Mouse (Mus musculus) myocyte (in vitro differentiated cells): ENCODE results near the gene Lekr1. TPM values are rescaled to one million over a fixed set of nuclear protein-coding genes. Genes with fewer than 3 reads are reported as not detected.

ENCODE experiments used
- H3K27me3 ChIP-seq: one replicate; pipeline ENCODE4 v1.6.1; 2011; ENCODE audit not compliant: control insufficient read depth, insufficient read depth, insufficient read length
- H3K36me3 ChIP-seq: one replicate; pipeline ENCODE4 v1.6.1; 2011; ENCODE audit not compliant: control insufficient read depth, insufficient read depth
- H3K4me2 ChIP-seq: one replicate; pipeline ENCODE4 v1.6.1; 2011; ENCODE audit warnings: low read depth, control low read depth
- H3K4me3 ChIP-seq: one replicate; pipeline ENCODE4 v1.5.1; 2011; ENCODE audit warnings: mild to moderate bottlenecking, control low read depth, moderate library complexity
- H3K79me2 ChIP-seq: one replicate; pipeline ENCODE4 v1.6.1; 2011; ENCODE audit not compliant: control insufficient read depth, insufficient read depth
- H3ac ChIP-seq: one replicate; pipeline ENCODE4 v1.6.1; 2011; ENCODE audit not compliant: control insufficient read depth, insufficient read length
- CEBPB ChIP-seq: IDR thresholded peaks from 2 replicates; pipeline ENCODE4 v1.6.1; 2011; ENCODE audit warnings: mild to moderate bottlenecking, moderate library complexity; ENCODE audit not compliant: poor library complexity, insufficient read depth, severe bottlenecking
- E2F4 ChIP-seq: IDR thresholded peaks from one replicate; pipeline ENCODE4 v1.6.1; 2011; ENCODE audit warnings: mild to moderate bottlenecking, control low read depth, moderate library complexity; ENCODE audit not compliant: insufficient read depth
- MAX ChIP-seq: IDR thresholded peaks from one replicate; pipeline ENCODE4 v1.6.1; 2011; ENCODE audit warnings: low read depth, mild to moderate bottlenecking, control low read depth
- MYOD1 ChIP-seq, 3 experiments: IDR thresholded peaks; one replicate each; pipeline ENCODE4 v1.6.1; 2011; ENCODE audit warnings: control low read depth in 2 of 3, low read depth in 2 of 3, mild to moderate bottlenecking in 2 of 3, moderate library complexity in 1 of 3; ENCODE audit not compliant: insufficient read length in 2 of 3, control insufficient read depth in 1 of 3
- MYOG ChIP-seq, 3 experiments: IDR thresholded peaks; one replicate each; pipeline ENCODE4 v1.6.1; 2011; ENCODE audit warnings: control low read depth in 2 of 3, low read depth in 2 of 3, mild to moderate bottlenecking in 2 of 3; ENCODE audit not compliant: insufficient read length in 2 of 3, control insufficient read depth in 1 of 3, insufficient read depth in 1 of 3
- POLR2A ChIP-seq: IDR thresholded peaks from one replicate; pipeline ENCODE4 v1.6.1; 2011; ENCODE audit warnings: low read depth, mild to moderate bottlenecking, control low read depth, moderate library complexity; ENCODE audit not compliant: insufficient read length
- POLR2AphosphoS2 ChIP-seq: IDR thresholded peaks from one replicate; pipeline ENCODE4 v1.6.1; 2011; ENCODE audit warnings: low read depth, control low read depth; ENCODE audit not compliant: insufficient read length
- REST ChIP-seq: IDR thresholded peaks from one replicate; pipeline ENCODE4 v1.6.1; 2011; ENCODE audit warnings: mild to moderate bottlenecking, control low read depth, moderate library complexity; ENCODE audit not compliant: insufficient read depth, insufficient read length
- SRF ChIP-seq: IDR thresholded peaks from one replicate; pipeline ENCODE4 v1.6.1; 2011; ENCODE audit warnings: low read depth; ENCODE audit not compliant: control insufficient read depth, insufficient read length
- TCF12 ChIP-seq: IDR thresholded peaks from one replicate; pipeline ENCODE4 v1.6.1; 2011; ENCODE audit warnings: mild to moderate bottlenecking, control low read depth; ENCODE audit not compliant: poor library complexity, insufficient read depth, severe bottlenecking
- TCF3 ChIP-seq: IDR thresholded peaks from one replicate; pipeline ENCODE4 v1.6.1; 2011; ENCODE audit warnings: low read depth, control low read depth; ENCODE audit not compliant: insufficient read length
- USF1 ChIP-seq: IDR thresholded peaks from one replicate; pipeline ENCODE4 v1.6.1; 2011; ENCODE audit warnings: low read depth, mild to moderate bottlenecking, control low read depth, moderate library complexity
- polyA plus RNA-seq: library from polyadenylated mRNA; unstranded; fragments of >200 nt; fragmentation: generic; extraction: Trizol; gene quantifications from one replicate; pipeline ENCODE4 v1.2.1, GENCODE M21; 2012; ENCODE audit warnings: missing spikeins

The Lekr1 gene
- polyA plus RNA-seq, 1 experiment, result 0.65 TPM

DNA sequence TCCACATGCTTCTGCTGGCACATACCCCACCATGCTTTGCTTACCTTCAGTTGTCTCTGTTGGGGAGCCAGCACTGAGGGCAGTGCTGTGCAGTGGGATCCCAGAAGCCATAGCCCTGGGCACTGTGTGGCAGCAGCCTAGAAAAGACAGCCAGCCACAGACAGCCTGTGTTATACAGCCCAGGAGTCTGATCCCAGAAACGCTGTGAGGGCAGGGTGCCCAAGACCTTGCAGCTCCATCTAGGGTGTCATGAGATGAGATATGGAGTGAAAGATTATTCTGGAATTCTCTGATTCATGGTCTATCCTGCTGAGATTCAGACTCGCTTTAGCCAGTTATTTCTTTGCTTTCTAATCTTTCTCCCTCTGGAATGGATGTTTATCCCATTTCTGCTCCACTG is 51.4 kb downstream of the Lekr1 start:
- H3K4me2 ChIP-seq, result no peak overlapping the region
- no peaks in the 10 kb centered on the region for H3K79me2 ChIP-seq
- H3K36me3 ChIP-seq, result no peaks in the 10 kb centered on the region
- no peak overlapping the region for H3K4me3 ChIP-seq
- no peaks in the 10 kb centered on the region for H3K27me3 ChIP-seq
- TF ChIP-seq TCF3 (no peak), POLR2A (no peak), POLR2AphosphoS2 (no peak), MYOG (IDR thresholded peaks at IDR 0.05; ENCODE audit: control insufficient read depth in 1 of 3, insufficient read depth in 1 of 3, insufficient read length in 2 of 3, low read depth in 2 of 3) (no peak), REST (no peak), USF1 (no peak), MYOD1 (IDR thresholded peaks at IDR 0.05; ENCODE audit: control insufficient read depth in 1 of 3, insufficient read length in 2 of 3, low read depth in 2 of 3) (no peak), SRF (no peak), TCF12 (no peak), CEBPB (no peak), MAX (no peak), E2F4 (no peak)
- no peak overlapping the region for H3ac ChIP-seq

DNA sequence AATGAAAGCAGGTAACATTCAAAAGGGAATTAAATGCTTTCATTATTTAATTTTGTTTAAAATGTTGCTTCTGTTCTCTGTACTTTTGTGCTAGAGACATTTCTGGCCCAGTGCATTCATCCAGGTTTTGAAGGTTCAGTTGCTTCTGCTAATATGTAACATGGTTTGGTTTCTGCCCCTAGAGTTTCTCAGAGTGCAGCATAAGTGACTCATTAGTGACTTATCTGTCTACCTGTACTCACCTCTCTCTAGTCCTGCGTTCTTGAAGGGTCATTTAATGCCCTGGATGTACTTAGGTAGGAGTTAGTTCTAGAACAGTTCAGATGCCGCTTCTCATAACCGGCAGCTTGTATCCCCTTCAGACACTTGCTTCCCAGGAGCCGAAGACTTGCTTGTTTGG is 56.9 kb downstream of the Lekr1 start:
- no peaks in the 10 kb centered on the region for H3K36me3 ChIP-seq
- no peaks in the 10 kb centered on the region for H3K27me3 ChIP-seq
- H3K4me3 ChIP-seq, result no peak overlapping the region
- H3ac ChIP-seq, result no peak overlapping the region
- TF ChIP-seq TCF3 (no peak), POLR2A (no peak), TCF12 (no peak), SRF (no peak), POLR2AphosphoS2 (no peak), MYOD1 (IDR thresholded peaks at IDR 0.05; ENCODE audit: control insufficient read depth in 1 of 3, insufficient read length in 2 of 3, low read depth in 2 of 3) (no peak), E2F4 (no peak), MYOG (IDR thresholded peaks at IDR 0.05; ENCODE audit: control insufficient read depth in 1 of 3, insufficient read depth in 1 of 3, insufficient read length in 2 of 3, low read depth in 2 of 3) (no peak), REST (no peak), USF1 (no peak), CEBPB (no peak), MAX (no peak)
- no peaks in the 10 kb centered on the region for H3K79me2 ChIP-seq
- H3K4me2 ChIP-seq, result no peak overlapping the region

DNA sequence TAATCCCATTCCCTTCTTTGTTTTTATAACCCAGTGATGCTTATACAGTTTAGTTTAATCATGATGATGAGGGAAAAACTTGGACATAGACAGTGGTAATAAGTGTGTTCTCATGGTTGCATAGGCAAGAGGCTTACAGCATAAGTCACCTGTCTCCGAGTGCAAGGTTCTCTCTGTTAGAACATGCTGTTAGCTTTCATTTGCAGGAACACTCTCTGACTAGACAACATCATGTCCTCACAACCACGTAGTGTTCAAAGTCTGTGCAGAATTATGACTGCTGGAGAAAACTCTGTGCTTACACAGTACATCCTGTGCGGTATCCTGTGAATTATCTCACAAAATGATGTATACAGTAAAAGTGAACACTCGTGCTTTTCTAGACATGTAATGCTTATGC is 57.6 kb downstream of the Lekr1 start:
- no peaks in the 10 kb centered on the region for H3K79me2 ChIP-seq

DNA sequence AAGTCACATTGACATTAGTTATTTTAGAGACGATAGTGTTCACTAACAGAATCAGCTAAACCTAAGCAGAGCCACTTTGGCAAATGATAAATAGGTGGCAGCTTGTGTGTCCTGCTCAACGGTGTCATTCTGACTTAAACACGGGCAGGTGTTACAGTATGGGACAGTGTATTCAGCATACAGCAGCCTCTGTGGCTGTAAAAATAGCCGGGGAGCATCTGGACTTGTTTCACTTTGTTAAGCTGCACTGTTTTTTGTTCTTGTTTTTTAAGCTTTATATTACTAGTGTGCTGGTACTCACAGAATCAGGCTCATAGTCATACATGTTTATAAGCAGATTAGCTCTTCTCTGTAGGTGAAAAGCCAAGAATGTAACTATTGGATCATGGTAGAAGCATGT is 71.8 kb downstream of the Lekr1 start:
- H3K79me2 ChIP-seq, result no peaks in the 10 kb centered on the region
- H3K4me2 ChIP-seq, result no peak overlapping the region
- H3ac ChIP-seq, result no peak overlapping the region
- H3K36me3 ChIP-seq, result no peaks in the 10 kb centered on the region
- TF ChIP-seq POLR2AphosphoS2, result no peak
- no peak for TF ChIP-seq TCF12
- no peak for TF ChIP-seq E2F4
- no peak for TF ChIP-seq POLR2A
- TF ChIP-seq MAX, result no peak
- no peak for TF ChIP-seq MYOD1 (IDR thresholded peaks at IDR 0.05; ENCODE audit: control insufficient read depth in 1 of 3, insufficient read length in 2 of 3, low read depth in 2 of 3)
- TF ChIP-seq REST, result no peak
- no peak for TF ChIP-seq TCF3
- no peak for TF ChIP-seq SRF
- TF ChIP-seq MYOG (IDR thresholded peaks at IDR 0.05; ENCODE audit: control insufficient read depth in 1 of 3, insufficient read depth in 1 of 3, insufficient read length in 2 of 3, low read depth in 2 of 3), result no peak
- no peak for TF ChIP-seq USF1
- TF ChIP-seq CEBPB, result no peak
- no peaks in the 10 kb centered on the region for H3K27me3 ChIP-seq
- no peak overlapping the region for H3K4me3 ChIP-seq

More for the DNA sequence above, 57.6 kb downstream of the Lekr1 start:
- no peak for TF ChIP-seq REST
- TF ChIP-seq E2F4, result no peak
- no peak for TF ChIP-seq TCF3
- no peak for TF ChIP-seq USF1
- TF ChIP-seq POLR2A, result no peak
- Histone ChIP-seq H3K4me2 (no peak overlapping the region), H3K36me3 (no peaks in the 10 kb centered on the region), H3K4me3 (no peak overlapping the region), H3K27me3 (no peaks in the 10 kb centered on the region), H3ac (no peak overlapping the region)

DNA sequence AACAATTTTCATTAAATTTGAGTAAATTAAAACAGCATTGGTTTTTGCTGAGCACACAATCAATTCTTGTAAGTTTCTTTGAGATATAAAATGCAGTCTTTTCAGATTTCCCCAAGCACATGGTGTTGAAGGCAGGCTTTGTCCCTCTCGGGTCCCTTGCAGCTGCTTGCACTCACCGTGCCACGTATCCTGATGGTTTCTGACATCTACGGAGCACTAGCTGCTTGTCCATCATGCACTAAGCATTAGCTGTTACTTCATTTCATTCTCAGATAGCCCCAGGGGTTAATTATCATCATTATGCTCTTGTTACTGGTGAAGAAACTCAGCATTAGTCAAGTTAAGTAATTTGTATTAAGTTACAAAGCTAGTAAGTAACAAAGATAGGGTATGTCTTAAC is 78.9 kb downstream of the Lekr1 start:
- TF ChIP-seq USF1 (no peak), MAX (no peak), POLR2A (no peak), MYOG (IDR thresholded peaks at IDR 0.05; ENCODE audit: control insufficient read depth in 1 of 3, insufficient read depth in 1 of 3, insufficient read length in 2 of 3, low read depth in 2 of 3) (no peak), E2F4 (no peak), TCF3 (no peak), TCF12 (no peak), REST (no peak), SRF (no peak), CEBPB (no peak), MYOD1 (IDR thresholded peaks at IDR 0.05; ENCODE audit: control insufficient read depth in 1 of 3, insufficient read length in 2 of 3, low read depth in 2 of 3) (no peak), POLR2AphosphoS2 (no peak)
- H3K36me3 ChIP-seq, result no peaks in the 10 kb centered on the region

More for the DNA sequence above, 78.9 kb downstream of the Lekr1 start:
- H3ac ChIP-seq, result no peak overlapping the region
- H3K27me3 ChIP-seq, result no peaks in the 10 kb centered on the region
- H3K4me2 ChIP-seq, result no peak overlapping the region
- H3K79me2 ChIP-seq, result no peaks in the 10 kb centered on the region
- no peak overlapping the region for H3K4me3 ChIP-seq
